Mouse (Mus musculus) liver, adult 2 months (tissue): ENCODE data around the gene Trio.

Source experiments
- CTCF ChIP-seq: fragments of 200-500 bp; IDR thresholded peaks from 2 replicates; pipeline ENCODE4 v1.5.1; 2011; ENCODE audit warnings: low read depth, low read length, control low read depth
- POLR2A ChIP-seq: fragments of 200-500 bp; IDR thresholded peaks from 2 replicates; pipeline ENCODE4 v1.6.1; 2011; ENCODE audit warnings: low read length, control low read depth; ENCODE audit not compliant: insufficient read depth; ENCODE audit errors: extremely low read depth

DNA sequence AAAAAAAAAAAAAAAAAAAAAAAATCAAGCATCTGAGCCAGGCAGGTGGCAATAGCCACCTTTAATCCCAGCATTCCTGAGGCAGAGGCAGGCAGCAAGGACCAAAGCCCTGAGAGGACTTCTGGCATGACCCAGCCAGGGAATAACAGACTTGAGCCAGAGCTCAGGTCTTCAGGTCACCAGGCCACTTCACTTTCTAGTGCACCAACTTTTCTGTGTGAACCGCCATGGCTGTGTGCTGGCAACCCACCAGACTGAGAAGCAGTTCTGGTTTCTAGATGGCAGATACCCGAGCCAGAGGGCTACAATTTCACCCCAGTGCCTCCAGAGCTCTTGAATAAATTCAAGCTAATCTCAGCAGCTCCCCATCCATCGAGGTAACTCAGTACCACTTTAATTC lies 104.9 kb downstream of the Trio start:
- no peak for TF ChIP-seq POLR2A
- no peak for TF ChIP-seq CTCF
